Mouse (Mus musculus) c-Kit-positive CD71-positive TER-119-positive erythroid progenitor cells, embryonic 14.5 days (primary cell): ENCODE data around the gene Rps11.

ENCODE experiments used
- DNase-seq: peaks from one replicate; pipeline ENCODE4 v3.0.0-alpha.2; 2013; ENCODE audit warnings: low spot score

Gene Rps11

DNA sequence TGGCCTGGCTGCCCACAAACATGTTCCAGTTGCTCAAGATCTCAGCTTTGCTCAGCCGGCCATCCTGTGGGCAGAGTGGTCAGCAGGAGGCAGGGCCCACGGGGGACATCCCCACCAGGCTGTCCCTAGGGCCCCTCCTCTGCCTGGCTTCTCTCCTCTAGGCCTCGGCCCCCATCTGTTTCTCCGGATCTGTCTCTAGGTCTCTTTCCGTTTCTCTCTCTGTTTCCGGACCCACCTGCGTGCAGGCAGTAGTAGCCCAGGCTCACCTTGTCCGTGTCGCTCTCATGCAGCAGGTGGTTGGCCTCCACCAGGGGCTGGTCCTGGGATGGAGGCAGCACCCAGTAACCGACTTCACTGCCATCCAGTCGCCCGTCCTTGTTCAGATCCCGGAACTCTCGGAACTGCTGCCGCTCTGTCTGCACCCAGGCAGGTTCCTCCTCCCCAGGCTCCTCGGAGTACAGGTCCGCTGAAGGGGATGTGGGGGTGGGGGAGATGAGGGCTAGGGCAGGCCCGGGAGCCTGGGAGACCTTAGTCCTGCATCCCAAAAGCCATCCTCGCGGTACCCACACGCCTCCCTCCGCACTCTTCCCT lies 40.8 kb downstream of the Rps11 start:
- DNase-seq: no peak

DNA sequence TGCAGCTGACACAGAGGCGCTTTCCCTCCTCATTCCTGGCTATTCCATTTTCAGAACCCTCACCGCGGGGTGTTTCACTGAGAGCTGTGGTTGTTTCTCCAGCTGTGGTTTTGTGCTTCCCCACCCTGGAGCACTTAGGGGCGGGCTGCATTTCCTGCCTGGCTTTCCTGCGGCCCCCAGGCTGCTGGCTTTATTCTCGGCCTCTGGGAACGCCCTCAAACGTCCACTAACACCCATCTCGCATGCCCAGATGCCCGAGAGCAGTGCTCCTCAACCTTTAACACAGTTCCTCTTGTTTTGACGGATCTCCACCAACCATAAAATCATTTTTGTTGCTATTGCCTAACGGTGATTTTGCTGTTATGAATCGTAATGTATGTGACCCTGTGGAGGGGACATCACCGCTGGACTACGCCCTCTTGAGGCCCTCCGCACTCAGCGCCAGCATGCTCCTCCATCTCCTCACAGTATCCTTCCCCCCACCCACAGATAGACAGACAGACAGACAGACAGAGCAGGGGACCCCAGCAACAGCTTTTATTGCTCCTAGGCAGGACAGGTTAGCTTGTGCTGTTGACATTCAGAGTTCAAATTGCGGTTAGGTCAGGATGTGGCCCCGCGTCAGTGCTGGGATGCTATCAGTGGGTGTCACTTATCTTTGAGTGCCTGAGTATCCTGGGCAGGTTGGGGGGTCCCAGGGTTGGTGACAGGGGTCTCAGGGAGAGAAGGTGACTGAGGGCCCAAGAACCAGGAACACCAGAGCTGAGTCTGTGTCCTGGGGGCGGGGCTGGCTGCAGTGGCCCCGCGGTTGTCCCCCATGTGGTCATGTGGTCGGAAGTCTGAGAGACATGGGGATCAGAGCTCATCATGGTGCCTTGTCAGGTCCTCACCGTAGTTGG lies 41.6 kb downstream of the Rps11 start:
- DNase-seq: no peak

DNA sequence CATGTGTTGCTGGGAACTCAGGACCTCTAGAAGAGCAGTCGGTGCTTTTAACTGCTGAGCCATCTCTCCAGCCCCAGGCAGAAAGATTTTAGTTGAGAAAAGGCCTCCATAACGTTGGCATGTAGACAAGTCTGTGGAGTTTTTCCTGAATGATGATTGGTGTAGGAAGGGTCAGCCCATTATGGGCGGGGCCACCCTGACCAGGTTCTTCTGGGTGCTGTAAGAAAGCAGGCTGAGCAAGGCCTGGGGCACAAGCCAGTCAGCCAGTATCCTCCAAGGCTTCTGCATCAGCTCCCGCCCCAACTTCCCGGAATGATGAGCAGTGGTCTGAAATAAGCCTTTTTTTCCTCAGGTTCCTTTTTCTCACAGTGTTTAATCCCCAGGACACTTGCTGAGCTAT lies 43.2 kb downstream of the Rps11 start:
- no peak for DNase-seq

DNA sequence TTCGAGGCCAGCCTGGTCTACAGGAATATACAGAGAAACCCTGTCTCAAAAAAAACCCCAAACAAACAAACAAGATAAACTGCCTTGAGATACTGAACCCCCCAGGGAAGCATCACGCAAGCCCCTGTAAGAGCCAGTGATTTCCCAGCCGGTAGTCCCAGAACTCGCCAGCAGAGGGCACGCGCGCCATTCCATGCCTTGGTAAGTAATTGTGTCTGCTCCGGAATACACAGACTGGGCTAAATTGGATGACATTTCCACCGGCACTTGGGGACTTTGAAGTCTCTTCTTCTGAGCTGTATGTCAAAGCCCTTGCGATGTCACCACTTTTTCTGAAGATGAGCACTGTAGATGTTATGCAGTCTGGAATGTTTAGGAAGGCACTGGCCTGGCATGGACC lies 44.4 kb downstream of the Rps11 start:
- DNase-seq: peak; percentile 84

DNA sequence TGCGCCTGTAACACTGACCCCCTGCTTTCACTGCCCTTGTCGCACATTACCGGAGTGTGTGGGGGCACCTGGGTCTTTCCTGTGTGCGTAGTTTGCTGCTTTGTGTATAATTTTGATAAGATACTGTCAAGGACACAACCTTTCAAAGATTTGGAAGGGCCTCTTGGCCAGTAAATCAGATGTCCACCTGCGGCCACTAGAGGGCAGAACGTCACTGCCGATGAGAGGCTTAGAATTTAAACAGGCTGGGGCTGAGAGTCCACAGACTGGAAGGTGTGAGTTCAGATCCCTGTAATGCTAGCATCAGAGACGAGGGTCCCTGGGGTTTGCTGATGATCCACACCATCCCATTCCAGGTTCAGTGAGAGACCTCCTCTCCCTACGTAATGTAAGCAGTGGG lies 45.7 kb downstream of the Rps11 start:
- peak; percentile 67 for DNase-seq

DNA sequence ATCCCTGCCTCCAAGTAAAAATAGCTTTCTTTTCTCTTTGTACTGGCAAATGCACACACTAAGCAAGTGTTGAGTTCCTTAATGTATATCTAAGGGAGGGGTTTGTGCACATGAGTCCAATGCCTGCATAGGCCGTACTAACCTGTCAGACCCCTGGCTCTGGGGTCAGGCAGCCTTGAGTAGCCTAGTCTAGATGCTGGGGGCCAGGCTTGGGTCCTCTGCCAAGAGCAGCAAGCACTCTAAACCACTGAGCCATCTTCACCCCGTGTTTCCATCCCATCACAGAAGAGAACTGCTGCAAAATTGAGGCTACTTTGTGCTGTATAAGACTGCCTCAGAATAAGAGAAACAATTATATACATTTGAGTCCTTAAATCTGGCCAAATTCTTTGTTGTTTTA lies 46.4 kb downstream of the Rps11 start:
- no peak for DNase-seq

DNA sequence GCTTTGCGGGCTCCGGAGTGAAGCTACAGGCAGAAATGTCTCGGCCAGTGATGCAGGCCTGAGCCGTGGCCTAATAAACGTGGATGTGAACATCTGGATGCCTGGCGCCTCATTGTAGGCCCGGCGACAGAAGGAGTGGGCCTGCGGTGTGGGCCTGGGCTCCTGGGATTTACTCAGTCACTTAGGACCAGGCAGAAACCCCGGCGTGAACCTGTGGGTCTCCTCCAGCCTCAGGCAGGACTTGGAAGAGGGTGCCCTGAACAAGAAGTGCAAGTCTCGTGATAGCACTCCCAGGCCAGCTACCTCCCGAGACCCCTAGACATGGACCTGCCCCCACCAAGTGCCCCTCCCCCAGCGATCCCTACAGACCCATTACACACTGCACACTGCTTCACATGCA lies 46.9 kb downstream of the Rps11 start:
- no peak for DNase-seq

DNA sequence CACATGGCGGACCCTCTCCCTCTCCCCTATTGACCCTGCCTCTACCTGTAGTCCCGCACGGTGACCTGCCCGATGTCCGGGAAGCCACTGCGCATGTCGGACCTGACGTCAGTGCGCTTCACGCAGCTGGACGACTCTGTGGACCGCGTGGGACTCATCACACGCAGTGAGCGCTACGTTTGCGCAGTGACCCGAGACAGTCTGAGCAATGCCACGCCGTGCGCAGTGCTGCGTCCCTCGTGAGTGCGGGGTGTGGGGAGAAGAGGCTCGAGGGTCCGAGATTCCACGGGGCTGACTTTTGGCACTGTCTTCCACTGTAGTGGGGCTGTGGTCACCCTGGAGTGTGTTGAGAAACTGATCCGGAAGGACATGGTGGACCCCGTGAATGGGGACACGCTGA lies 47.7 kb downstream of the Rps11 start:
- no peak for DNase-seq

DNA sequence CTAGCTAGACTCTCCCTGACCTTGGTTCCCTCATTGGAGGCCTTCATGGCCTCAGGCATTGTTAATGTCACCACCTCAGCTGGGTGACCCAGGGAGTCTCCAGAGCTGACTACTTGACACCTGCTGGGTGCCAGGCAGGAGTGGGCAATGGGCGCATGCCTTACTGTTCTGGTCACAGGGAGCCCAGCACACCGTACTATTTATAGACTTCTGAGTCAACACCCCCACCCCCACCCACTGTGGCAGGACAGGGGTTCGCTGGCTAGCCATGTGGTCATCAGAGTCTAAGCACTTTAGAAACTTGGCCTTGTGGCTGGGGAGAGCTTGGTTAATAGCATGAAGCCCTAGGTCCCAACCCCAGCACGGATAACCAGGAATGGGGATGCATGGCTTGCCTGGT lies 48.8 kb downstream of the Rps11 start:
- DNase-seq: no peak

DNA sequence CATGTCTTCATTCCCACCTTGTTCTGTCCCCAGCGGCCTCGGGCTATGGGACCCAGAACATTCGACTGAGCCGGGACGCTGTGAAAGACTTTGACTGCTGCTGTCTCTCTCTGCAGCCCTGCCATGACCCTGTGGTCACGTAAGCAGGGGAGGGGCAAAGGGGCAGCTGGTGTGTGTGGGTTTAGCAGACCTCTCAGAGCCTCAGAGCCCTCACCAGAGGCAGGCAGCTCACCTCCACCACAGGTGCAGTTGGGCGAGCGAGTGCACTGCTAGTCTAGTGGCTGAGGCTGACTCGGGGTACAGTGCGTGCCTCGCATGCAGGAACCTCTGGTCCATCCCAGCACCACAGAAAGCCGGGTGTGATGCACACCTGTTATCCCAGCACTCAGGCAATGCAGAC lies 50.3 kb downstream of the Rps11 start:
- DNase-seq: no peak

DNA sequence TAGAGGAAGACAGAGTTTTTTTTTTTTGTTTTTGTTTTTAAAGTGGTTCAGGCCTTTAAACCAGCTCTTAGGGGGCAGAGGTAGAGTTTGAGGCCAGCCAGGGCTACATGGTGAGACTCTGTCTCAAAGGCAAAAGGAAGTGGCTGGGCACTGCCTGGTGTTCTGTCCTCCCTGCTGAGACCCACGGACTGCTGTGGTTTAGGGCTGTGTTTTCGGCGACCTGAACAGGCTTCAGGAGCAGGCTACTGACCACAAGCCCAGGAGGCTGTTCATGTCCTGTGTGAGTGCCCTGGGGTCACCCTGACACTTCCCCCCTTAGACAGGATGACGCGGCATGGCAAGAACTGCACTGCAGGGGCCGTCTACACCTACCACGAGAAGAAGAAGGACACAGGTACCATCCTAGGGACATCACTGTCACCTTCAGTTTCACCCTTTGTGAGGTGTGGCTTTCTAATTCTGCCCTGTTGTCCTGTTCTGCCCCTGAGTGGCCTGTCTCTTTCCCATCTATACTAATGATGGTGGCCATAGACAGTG lies 51.0 kb downstream of the Rps11 start:
- no peak for DNase-seq
